Mouse (Mus musculus): ENCODE results near the gene Fsd1. TPM values are rescaled to one million over a fixed set of nuclear protein-coding genes. Genes with fewer than 3 reads are reported as not detected.

The Fsd1 gene
- polyA plus RNA-seq, 1 experiment from 2014 or later: 215 TPM

DNA sequence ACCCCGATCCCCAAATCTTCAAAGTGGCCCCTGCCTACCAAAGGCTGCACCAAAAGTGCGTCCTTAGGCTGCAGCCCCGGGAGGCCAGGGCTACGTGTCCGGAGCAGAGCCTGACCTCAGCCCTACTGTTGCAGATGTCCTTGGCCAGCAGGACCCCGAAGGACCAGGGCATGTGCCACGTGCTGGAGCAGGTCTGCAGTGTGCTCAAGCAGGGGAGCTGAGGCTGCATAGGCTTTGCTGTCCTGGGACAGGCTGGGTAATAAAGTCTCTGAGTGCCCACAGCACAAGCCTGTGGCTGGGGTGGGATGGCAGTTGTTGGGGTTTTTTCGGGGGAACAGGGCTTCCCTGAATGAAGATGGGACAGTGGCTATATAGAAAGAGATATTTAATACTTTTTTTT lies 30.1 kb downstream of the Fsd1 start:
- Histone ChIP-seq H3K9ac (no peak overlapping the region), H3K9me3 (no peaks in the 10 kb centered on the region), H3K27me3 (no peaks in the 10 kb centered on the region), H3K27ac (replicated peaks) (no peak overlapping the region), H3K4me3 (no peak overlapping the region), H3K4me1 (replicated peaks) (peaks cover 10% of the 10 kb centered on the region), H3K4me2 (no peak overlapping the region), H3K36me3 (peaks cover 50% of the 10 kb centered on the region)
- ATAC-seq (ENCODE audit: low FRiP score, low read depth): no peak
- WGBS: 90% methylated on average over 8 of the region's 8 CpGs

DNA sequence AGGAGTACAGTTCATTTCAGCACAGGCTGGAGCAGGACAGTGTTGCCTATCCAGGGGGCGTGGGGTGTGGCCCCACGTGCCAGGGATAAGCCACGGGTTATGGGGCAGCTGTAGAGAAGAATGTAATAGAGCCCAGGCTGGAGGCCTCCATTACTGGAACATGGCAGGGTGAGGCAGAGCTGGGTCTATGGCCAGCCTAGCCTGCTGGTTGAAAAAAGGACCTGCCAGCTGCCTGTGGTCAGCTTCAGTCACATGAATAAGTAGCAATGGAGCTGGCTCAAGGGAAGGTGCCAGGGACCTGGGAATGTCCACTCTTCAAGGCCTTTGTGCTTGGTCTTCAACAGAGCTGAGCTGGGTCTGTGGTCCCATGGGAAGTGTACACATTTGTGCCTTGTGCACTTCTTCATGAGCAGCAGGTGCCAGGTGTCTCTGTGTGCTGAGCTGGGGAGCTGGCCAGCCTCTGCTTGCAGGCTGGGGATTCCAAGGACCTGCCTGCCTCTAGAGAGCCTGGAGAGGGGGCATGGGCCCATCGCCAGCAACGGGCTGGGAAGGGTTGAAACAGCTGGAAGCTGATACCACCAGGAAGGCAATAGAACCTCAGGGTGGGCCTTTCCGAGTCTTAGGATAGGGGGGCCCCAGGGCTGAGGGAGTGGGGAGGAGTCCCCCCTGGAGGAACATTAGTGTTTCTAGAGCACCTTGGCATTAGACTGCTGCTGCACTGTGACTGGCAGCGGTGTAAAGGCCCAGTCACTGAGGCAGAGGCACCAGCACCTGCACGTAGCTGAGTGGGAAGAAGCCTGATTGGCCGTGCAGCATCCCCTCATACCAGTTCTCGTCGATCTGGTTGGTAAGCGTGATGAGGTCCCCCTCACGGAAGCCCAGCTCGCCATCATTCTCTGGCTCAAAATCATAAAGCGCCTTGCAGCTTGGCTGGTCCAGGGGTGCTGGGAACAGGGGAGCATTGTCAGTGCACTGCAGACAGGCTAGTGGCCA lies 30.8 kb downstream of the Fsd1 start:
- Histone ChIP-seq H3K4me2 (no peak overlapping the region), H3K27ac (replicated peaks) (peak overlapping the region; percentile 37; the same call in 1 of the 2 replicates), H3K9me3 (no peaks in the 10 kb centered on the region), H3K9ac (no peak overlapping the region), H3K4me3 (no peak overlapping the region), H3K36me3 (peaks cover 50% of the 10 kb centered on the region), H3K27me3 (no peaks in the 10 kb centered on the region), H3K4me1 (replicated peaks) (peaks cover 13% of the 10 kb centered on the region)
- no peak for ATAC-seq (ENCODE audit: low FRiP score, low read depth)
- 80% methylated on average over 15 of the region's 15 CpGs for WGBS

- 90% methylated on average over 7 of the region's 7 CpGs for WGBS
- peaks cover 20% of the 10 kb centered on the region for H3K4me1 ChIP-seq (replicated peaks)
- no peaks in the 10 kb centered on the region for H3K27me3 ChIP-seq
- H3K36me3 ChIP-seq: peaks cover 50% of the 10 kb centered on the region
- H3K4me2 ChIP-seq: no peak overlapping the region
- no peak overlapping the region for H3K4me3 ChIP-seq
- no peak for ATAC-seq (ENCODE audit: low FRiP score, low read depth)
- peak overlapping the region; percentile 25; the same call in 1 of the 2 replicates for H3K27ac ChIP-seq (replicated peaks)
- H3K9ac ChIP-seq: no peak overlapping the region
- no peaks in the 10 kb centered on the region for H3K9me3 ChIP-seq
These were observed 31.5 kb downstream of the Fsd1 start for GRCm38 (mm10) chr17:56017848-56018247.

DNA sequence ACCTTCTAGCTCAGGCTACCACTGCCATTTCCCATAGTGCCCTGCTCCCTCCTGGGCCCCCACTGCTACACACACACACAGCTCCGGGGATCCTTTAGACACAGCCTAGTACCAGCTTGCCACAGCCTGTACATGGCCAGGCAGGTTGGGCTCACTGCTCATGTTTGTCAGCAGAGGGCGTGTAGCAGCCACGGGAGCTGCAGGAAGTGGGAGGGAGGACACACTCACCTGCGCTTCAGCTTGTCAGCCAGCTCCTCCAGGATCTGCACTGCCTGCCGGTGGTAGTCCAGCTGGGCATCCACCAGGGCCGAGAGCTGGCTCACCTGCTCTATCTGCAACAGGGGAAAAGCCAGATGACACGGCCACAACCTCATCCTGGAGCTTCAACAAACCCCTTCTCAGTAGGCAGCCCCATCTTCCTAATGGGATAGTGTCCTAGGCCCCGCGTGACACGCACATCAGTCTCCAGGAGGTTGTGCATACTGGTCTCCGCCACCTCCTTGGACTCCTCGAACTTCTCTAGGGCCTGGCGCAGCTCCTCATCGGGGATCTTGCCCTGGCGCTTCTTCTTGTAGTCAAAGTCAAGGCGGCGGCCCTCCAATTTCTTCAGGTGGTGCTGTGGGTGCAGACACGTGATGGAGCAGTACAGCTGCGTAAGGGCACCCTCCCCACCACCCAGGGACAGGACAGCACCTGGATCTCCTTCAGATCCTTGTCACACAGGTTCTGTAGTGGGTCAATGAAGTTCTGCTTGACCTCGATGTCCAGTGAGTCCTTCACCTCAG lies 32.2 kb downstream of the Fsd1 start:
- Histone ChIP-seq H3K36me3 (peaks cover 44% of the 10 kb centered on the region), H3K4me2 (no peak overlapping the region), H3K4me3 (no peak overlapping the region), H3K9ac (no peak overlapping the region), H3K9me3 (no peaks in the 10 kb centered on the region), H3K27me3 (no peaks in the 10 kb centered on the region), H3K27ac (replicated peaks) (peak overlapping the region; percentile 25; the same call in 1 of the 2 replicates), H3K4me1 (replicated peaks) (peaks cover 27% of the 10 kb centered on the region)
- peak; percentile 31 for ATAC-seq (ENCODE audit: low FRiP score, low read depth)
- 73% methylated on average over 20 of the region's 20 CpGs for WGBS

DNA sequence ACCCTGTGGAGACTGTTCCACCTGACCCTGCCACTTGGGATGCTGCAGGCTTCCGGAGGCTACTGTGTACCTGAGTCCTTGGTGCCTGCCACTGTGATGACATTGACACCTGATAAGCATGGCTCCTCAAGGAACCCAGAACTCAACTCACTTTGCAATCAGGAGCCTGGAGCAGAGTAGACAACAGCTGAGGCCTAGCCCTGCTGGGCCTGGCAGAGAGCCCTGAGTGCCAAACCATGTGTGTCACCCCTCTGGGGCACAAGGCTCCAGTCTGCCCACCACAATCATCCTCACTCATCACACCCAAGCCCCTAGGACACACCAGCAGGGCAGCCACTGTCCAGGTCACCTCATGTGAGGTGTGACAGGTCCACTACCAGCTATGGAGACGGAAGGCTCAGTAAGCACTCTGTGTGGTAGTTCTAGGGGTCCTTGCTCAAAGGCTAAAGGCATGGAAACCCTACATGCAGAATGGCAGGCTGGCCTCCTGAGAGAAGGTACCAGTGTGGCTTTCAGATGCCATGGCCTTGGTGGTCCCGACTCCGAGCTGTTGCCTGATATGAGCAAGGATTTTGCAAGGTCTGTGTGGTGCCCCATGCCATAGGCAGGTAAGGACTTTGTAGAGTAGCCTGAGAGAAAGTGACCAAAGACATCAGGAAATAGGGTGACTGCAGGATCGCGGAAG lies 34.2 kb downstream of the Fsd1 start:
- Histone ChIP-seq H3K4me2 (no peak overlapping the region), H3K4me3 (no peak overlapping the region), H3K4me1 (replicated peaks) (peaks cover 29% of the 10 kb centered on the region), H3K36me3 (peaks cover 34% of the 10 kb centered on the region), H3K27me3 (no peaks in the 10 kb centered on the region), H3K9ac (no peak overlapping the region), H3K9me3 (no peaks in the 10 kb centered on the region), H3K27ac (replicated peaks) (peak overlapping the region; percentile 54)
- 93% methylated on average over 6 of the region's 6 CpGs for WGBS
- ATAC-seq (ENCODE audit: low FRiP score, low read depth): no peak

DNA sequence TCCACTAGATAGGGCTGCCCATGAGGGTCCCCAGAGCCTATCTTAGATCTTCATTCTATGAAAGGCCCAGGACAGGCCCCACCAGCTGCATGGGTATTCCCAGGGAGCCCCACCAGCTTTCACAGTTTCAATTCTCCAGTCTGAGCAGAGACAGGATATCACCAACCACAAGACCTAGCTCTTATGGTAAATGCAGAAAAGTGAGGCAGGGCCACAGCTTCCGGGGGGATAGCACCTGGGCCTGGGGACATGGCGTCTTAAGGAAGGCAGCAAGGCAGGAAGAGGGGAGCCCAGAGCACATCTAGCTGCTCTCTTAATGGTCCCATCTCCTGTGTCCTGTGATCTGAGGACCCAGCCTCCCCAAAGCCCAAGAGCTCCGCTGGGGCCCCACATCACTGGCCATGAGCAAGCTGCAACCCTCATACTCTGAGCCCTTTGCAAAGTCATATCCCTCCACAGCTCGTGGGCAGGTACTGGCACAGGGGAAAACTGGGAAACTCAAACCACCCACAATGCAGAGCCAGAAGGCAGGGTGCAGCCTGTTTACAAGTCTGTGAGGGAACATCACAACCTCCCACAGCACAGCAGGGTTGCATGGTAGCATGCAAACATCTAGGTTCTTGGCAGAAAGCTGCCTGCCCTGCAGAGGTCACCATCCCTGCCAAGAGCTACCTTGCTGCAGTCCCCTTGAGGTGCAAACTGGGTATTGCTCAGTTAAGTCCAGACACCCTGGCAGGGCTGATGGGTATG lies 35.0 kb downstream of the Fsd1 start:
- no peak for ATAC-seq (ENCODE audit: low FRiP score, low read depth)
- WGBS: 79% methylated on average over 4 of the region's 4 CpGs
- H3K4me2 ChIP-seq: no peak overlapping the region
- H3K4me1 ChIP-seq (replicated peaks): peaks cover 29% of the 10 kb centered on the region
- no peak overlapping the region for H3K4me3 ChIP-seq
- H3K27ac ChIP-seq (replicated peaks): peak overlapping the region; percentile 54
- H3K36me3 ChIP-seq: peaks cover 26% of the 10 kb centered on the region
- H3K9ac ChIP-seq: no peak overlapping the region
- no peaks in the 10 kb centered on the region for H3K27me3 ChIP-seq
- no peaks in the 10 kb centered on the region for H3K9me3 ChIP-seq

DNA sequence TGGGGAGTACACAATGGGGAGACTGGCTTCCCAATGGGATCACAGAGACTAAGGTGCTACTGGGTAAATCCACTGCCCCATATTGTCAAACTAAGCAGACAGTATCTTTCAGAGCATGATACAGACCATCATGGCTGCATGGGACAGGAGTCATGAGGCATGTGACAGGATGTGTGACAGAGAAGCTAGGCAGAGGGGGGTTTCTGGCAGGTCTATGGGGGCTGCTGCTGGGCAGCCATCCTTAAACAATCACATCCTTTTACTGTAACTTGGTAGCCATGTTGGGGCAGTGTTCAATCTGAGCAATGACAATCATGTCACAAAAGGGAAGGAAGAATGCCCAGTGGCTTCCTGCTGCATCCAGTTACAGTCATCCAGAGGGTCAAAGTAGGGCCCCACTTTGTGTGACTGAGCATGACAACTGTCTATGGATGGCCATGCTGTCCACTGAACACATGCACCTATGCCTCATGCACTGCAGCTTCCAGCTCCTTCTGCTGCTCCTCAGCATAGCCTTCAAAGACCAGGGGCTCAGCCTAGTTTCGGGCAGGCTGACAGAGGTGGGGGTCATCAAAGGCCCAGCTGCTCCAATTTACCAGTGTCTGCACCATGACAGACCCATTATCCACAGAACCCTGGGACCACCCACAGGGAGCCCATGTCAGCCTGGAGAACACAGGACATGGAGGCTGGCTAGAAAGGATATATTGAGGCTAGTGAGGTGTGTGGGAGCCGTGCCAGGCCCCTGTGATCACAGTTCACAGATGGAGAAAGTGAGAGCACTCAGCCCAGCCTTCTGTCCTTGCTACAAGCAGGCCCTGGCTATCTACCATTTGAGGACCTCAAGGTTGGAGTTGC lies 36.1 kb downstream of the Fsd1 start:
- Histone ChIP-seq H3K27ac (replicated peaks) (no peak overlapping the region; the same call in 1 of the 2 replicates), H3K27me3 (no peaks in the 10 kb centered on the region), H3K36me3 (peaks cover 16% of the 10 kb centered on the region), H3K9me3 (no peaks in the 10 kb centered on the region), H3K4me1 (replicated peaks) (peaks cover 29% of the 10 kb centered on the region), H3K9ac (no peak overlapping the region), H3K4me2 (no peak overlapping the region), H3K4me3 (no peak overlapping the region)
- 40% methylated on average over 2 of the region's 2 CpGs for WGBS
- no peak for ATAC-seq (ENCODE audit: low FRiP score, low read depth)

GRCm38 (mm10) chr17:56022989-56023290 lies 36.6 kb downstream of the Fsd1 start:
- no peak for ATAC-seq (ENCODE audit: low FRiP score, low read depth)
- Histone ChIP-seq H3K4me2 (no peak overlapping the region), H3K9me3 (no peaks in the 10 kb centered on the region), H3K27me3 (no peaks in the 10 kb centered on the region), H3K4me3 (no peak overlapping the region), H3K36me3 (peaks cover 10% of the 10 kb centered on the region), H3K4me1 (replicated peaks) (peaks cover 29% of the 10 kb centered on the region), H3K27ac (replicated peaks) (no peak overlapping the region; the same call in 1 of the 2 replicates), H3K9ac (no peak overlapping the region)
- 72% methylated on average over 4 of the region's 4 CpGs for WGBS

DNA sequence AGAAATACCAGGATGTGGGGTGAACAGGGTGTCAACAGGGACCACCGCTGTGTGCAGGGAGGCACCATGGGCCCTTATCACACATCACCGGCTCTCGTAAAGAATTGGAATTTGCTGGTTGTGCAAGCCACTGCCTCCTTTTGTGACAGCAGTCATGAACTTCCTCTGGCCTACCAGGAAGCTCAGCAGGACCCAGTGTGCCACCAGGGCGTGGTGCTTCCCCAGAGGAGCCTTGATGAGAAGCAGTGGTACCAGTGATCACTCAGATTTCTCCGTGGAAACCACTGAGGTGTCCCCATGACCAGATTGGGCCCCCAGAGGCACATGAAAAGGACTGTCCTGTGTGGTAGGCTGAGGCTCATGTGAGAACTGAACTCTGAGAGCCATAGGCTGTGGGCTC lies 37.1 kb downstream of the Fsd1 start:
- H3K27ac ChIP-seq (replicated peaks): no peak overlapping the region

GRCm38 (mm10) chr17:56024476-56024875 lies 38.2 kb downstream of the Fsd1 start:
- H3K27ac ChIP-seq (replicated peaks): no peak overlapping the region
- WGBS: 79% methylated on average over 2 of the region's 2 CpGs
- H3K4me3 ChIP-seq: no peak overlapping the region
- no peak for ATAC-seq (ENCODE audit: low FRiP score, low read depth)
- peaks cover 32% of the 10 kb centered on the region for H3K4me1 ChIP-seq (replicated peaks)
- H3K9ac ChIP-seq: no peak overlapping the region
- H3K4me2 ChIP-seq: no peak overlapping the region
- H3K36me3 ChIP-seq: peaks cover 3% of the 10 kb centered on the region; the same call in 1 of the 2 replicates
- no peaks in the 10 kb centered on the region for H3K27me3 ChIP-seq
- H3K9me3 ChIP-seq: no peaks in the 10 kb centered on the region

More for the DNA sequence above, 37.1 kb downstream of the Fsd1 start:
- Histone ChIP-seq H3K4me2 (no peak overlapping the region), H3K4me3 (no peak overlapping the region), H3K9me3 (no peaks in the 10 kb centered on the region), H3K36me3 (peaks cover 8% of the 10 kb centered on the region), H3K27me3 (no peaks in the 10 kb centered on the region), H3K4me1 (replicated peaks) (peaks cover 30% of the 10 kb centered on the region), H3K9ac (no peak overlapping the region)
- ATAC-seq (ENCODE audit: low FRiP score, low read depth): no peak
- WGBS: 85% methylated on average over 5 of the region's 5 CpGs

All from hindbrain, embryonic 15.5 days (tissue).